Mouse (Mus musculus) retina, postnatal 1 day (tissue): ENCODE data around the gene Zfp316.

Experiments
- DNase-seq: peaks from one replicate; pipeline ENCODE4 v3.0.0-alpha.2; 2012

Gene Zfp316

DNA sequence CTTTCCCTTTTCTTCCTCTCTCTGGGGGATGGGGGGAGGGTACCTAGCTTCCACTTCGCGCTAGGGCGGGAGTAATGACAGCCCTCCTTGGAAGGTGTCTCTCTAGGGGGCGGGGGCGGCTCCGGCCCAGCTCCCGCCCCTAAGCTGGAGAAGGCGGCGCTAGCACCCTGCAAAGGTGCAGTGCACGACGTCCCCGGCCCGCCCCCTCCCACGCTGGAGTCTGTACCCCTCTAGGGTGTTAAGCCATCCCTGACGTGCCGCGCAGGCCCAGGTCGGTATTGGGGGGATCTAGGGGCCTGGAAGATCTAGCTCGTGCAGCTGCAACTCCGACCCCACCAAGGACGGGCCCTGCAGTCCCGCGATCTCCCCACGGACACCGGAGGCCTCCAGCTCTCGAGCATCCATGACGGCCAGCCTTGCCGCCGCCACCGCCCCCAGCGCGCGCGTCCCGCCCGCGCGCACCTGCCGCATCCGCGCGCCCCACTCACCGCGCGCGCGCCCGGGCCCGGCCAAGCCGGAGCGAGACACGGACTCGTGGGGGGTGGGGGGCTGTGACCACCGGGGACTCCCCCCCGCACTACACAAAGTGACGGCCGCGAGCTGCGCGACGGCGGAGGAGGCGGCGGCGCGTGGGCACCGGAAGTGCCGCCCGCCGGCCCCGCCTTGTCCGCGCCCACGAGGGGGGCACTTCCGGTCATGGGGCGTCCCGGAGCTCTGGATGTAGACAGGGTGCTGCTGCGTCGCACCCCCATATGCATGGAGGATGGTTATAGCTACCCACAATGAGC is at the start of gene Zfp316:
TSS of gene Zfp316 (minus strand) at position 660 of the 788 bp plus-strand sequence.
- peak; percentile 84 for DNase-seq

DNA sequence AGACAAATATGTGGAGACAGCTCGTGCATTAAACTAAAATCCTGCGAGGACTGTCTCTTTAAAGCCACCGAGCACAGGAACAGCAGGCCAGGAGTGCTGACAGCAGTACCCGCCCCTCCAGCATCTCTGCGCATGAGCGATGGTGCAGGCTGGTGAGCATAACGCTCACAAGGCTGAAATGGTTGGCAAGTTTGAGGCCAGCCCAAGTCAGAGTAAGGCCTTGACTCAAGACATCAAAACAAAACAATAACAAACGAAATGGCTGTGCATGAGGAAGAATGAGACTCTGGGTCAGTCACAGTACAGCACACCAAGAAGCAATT is 47.4 kb upstream of the Zfp316 start:
- DNase-seq: no peak

DNA sequence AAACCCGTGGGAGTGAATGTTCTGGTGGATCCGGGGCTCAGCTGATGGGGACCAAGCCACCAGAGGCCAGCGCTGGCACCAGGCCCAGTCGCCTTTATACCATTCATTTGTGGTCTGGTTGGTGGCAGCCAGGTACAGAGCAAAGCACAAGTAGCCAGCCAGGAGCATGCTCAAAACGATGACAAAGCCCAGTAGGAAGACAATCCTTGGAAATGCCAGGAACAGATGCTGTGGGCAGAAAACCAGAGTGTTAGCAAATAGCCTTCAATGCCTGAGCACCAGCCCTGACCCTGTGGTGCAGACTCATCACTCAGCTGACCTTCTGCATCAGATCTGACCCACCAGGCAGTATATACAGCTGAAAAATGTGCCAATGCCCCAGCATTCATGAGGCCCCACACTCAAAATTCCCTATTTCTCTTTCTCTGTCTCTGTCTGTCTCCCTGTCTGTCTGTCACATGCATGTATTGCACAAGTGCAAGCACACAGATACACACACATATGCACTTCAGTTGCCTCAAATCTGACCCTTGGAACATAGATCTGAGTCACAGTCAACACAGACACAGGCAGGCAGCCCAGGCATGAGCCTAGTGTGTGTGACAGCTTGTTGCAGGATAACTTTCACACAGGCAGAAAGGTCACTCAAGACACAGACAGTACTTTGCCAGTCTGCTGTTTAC is 46.9 kb upstream of the Zfp316 start:
- DNase-seq: no peak

DNA sequence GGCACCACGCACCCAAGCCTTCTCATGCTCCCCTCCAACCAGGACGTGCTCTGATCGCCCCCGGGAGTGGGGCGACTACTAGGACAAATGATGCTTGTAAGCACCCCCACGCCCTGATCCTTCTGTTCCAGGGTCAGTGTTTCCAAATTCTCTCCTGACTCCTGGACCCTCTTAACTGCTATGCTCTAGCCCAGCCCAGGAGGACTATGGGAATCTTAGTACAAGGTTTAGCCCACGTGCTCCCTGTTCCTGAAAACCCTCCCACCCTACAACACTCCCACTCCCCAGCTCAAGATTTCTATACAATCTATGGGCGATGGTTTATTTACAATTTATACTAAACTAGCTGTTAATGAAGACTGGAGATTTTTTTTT is 45.7 kb upstream of the Zfp316 start:
- no peak for DNase-seq

DNA sequence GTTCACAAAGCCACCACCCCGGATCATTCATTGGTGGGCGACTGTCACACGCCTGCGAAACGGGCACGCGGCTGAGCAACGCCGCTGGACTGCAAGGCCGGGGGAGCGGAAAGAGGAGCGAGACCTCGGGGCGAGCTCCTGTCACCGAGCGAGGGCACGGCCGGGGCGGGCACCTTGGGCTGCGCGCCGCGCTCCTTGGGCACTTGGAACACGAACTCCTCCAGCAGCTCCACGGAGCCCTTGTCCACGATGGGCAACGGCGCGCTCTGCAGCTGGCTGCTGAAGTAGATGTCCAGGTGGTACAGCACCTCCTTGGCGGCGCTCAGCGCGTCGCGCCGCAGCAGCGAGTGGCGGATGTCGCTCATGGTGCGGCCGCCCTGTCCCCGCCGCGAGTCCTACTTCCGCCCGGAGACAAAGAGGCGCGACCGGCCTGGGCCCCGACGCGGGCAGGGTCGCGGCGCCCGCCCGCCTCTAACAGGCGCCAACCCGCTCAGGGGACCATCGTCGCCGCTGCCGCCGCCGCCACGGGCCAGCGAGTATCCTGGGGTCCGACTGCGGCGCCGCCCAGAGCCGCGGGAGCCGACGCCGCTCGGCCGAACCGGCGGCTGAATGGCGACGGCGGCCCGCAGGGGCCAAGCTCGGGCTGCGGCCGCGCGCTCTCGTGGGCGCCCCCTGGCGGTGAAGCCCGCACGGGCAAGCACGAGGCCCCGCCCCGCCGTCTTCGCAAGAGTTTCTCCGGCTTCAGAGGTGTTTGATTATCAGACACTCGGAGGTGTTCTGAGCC is 45.1 kb upstream of the Zfp316 start, which contains the start of gene E130309D02Rik:
TSS of gene E130309D02Rik (minus strand) at position 631 of the 784 bp plus-strand sequence.
- DNase-seq: peak; percentile 89

- no peak for DNase-seq
Observed at GRCm38 (mm10) chr5:143314183-143314729, 44.4 kb upstream of the Zfp316 start.

- peak; percentile 88 for DNase-seq
Observed at GRCm38 (mm10) chr5:143311886-143312285, 42.1 kb upstream of the Zfp316 start.

DNA sequence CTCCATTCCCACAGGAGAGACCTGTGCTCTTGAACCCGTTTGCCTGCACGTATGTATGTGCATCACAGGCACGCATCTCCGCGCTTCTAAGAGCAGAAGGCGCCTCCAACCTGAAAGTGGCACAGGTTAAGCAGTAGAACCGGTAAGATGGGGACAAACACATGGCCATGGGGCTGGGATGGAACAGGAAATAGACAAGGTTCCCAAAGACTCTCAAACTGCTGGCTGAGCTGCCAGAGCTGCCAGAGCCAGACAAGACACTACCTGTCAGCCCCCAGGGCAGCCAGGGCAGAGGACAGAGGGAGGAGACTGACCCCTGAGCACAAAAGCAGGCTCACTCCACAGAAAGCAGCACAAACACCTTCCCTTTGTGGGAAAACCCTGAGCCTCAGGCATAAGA is 40.1 kb upstream of the Zfp316 start:
- DNase-seq: no peak

DNA sequence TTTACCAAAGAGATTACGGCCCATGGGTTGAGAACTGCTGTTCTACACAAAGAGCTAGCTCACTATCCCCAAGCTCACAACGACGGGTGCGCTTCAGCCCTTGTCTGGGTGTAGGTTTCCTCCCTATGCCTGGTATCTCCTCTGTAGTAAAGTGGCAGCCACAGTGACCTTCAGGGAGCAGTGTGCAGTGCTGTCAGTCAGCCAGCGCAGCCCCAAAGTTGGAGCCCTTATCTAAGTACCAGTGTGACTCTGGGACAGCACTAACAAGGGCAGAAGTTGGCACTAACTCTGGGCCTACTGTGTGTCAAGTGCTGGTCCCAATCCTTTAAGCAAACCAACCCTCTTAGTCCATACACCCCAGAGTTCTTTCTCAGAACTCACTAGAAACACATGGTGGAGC is 39.0 kb upstream of the Zfp316 start:
- DNase-seq: no peak

GRCm38 (mm10) chr5:143304251-143304650 is 34.4 kb upstream of the Zfp316 start:
- no peak for DNase-seq

- DNase-seq: peak; percentile 13
Observed at GRCm38 (mm10) chr5:143301296-143301695, 31.5 kb upstream of the Zfp316 start.

DNA sequence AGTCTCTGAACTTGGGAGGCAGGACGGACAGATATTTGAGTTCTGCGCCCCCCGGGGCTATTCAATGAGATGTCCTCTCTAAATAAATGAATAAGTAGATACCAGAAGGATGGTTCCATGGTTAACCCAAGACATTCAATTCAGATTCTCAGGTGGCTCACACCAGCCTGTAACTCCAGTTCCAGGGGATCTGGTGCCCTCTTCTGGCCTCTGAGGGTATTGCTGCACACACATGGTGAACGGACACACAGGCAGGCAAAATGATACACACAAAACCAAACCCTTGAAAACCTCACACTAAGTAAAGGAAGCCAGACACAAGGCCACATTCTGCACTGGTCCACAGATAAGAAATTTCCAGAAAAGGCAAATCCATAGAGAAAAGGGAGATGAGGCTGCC is 29.9 kb upstream of the Zfp316 start:
- DNase-seq: peak; percentile 58

DNA sequence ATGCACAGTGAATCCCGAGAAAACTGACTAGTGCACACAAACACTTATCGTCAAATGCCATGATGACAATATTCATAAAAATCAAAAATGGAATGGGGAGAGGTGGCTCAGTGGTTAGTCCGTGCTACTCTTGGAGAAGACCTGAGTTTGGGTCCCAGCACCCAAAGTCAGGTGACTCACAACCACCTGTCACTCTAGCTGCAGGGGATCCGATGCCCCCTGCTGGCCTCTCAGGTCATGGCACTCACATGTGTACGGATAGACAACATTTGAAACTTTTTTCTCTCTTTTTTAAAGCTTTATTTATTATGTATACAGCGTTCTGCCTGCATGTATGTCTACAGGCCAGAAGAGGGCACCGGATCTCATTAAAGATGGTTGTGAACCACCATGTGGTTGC is 28.6 kb upstream of the Zfp316 start:
- no peak for DNase-seq

DNA sequence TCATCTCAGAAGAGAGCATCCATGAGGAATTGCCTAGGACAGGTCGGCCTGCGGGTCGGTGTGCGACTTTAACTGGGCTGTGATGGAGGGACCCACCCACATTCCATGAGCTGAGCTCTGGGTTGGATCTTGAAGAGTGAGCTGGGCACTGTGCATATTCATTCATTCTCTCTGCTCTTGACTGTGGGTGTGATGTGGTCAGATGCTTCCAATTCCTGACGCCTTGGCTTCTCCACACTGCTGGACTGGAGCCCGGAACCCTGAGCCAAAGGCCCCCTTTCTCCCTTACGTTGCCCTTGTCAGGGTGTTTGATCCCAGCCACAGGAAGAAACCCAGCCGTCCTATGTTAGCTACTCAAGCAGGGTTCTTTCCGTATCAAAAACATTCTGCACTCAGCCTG is 28.2 kb upstream of the Zfp316 start:
- DNase-seq: no peak

DNA sequence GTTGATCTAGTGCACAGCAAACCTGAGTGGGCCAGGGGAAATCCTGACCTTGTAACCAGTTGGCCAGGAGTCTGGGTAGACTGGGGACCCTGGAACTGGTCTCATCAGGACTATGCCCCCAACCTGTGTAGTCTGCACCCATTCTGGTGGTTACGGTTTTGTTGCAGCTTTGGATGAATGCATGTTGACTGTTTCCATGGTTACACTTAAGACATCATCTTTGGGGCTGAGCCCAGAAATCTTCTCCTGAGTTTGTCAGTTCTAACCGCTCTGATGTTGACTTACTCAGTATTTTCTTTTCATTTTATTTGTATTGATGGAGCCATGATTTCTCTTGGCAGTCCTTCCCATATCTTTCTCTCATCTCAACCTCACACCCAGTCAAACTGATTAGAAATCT is 25.5 kb upstream of the Zfp316 start:
- no peak for DNase-seq

DNA sequence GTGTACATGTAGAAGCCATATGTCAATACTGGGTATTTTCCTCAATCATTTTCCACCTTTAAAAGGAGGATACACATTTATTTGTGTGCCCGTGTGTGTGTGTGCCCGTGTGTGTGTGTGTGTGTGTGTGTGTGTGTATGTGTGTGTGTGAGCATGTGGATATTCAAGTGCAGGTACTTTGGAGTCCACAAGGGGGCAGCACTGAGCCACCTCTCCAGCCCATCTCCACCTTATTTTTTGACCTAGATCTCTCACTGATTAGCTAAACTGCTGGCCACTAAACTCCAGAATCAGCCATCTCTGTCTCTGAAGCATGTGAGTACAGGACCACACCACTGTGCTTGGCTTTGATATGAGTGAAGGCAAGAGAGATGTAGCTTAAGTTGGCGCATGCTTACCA is 25.0 kb upstream of the Zfp316 start:
- peak; percentile 17 for DNase-seq

DNA sequence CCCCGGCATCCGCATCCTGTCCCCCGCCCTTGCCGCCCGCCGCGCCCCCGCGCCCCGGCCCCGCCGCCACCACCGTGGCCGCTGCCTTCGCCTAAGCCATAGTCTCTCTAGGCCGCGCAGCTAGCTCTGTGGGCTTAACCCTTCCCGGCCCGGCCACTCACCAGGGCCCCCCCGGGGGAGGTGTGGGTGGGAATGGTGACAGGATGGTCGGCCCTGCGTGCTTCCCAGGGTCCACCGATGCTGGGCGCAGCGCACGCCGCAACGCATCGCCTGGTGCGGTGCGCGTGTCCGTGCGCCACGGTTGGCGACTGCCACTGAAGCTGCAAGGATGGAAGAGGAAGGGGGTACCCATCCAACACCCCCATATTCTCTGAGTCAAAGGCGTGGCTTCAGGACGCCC is 23.6 kb upstream of the Zfp316 start, which contains the start of gene Zfp853:
TSS of gene Zfp853 (minus strand) at position 220 of the 400 bp plus-strand sequence.
- peak; percentile 34 for DNase-seq

DNA sequence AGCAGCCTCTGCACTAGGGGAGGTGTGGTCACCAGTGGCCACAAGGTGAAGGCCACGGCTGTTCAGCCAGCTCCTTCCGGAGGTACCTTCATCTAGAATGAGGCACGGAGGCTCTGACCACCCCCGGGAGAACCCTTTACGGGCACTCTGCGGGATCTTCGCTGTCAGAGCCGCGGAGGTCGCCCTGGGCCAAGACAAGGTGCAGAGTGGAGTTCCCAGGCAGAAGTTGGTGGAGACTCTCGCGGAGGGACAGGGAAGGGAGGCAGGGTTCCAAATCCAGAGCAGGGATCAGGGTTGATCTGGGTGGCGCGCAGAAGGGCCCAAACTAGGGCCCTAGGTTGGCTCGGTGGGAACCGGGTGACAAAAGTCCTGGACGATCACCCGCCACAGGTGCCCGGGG is 23.1 kb upstream of the Zfp316 start:
- no peak for DNase-seq

GRCm38 (mm10) chr5:143289299-143289698 is 19.5 kb upstream of the Zfp316 start:
- no peak for DNase-seq

- DNase-seq: no peak
Observed at GRCm38 (mm10) chr5:143288378-143288911, 18.6 kb upstream of the Zfp316 start.

DNA sequence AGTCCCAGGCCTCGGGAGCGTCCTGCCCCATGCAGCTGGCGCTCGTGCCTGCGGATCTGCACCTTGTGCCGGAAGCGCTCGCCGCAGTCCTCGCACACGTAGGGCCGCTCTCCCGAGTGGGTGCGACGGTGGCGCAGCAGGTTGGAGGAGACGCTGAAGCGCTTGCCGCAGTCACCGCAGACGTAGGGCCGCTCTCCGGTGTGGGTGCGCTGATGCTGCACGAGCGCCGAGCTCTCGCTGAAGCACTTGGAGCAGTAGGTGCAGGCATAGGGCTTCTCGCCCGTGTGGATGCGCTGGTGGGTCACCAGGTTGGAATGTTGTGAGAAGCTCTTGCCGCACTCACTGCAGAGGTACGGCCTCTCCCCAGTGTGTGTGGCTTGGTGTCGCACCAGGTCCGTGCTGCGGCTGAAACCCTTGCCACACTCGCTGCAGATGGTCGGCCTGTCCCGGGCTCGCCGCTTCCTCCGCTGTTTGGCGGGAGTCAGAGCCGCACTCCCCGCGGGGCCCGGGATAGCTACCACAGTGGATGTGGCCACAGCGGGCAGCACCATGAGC is 18.0 kb upstream of the Zfp316 start:
- DNase-seq: peak; percentile 32

DNA sequence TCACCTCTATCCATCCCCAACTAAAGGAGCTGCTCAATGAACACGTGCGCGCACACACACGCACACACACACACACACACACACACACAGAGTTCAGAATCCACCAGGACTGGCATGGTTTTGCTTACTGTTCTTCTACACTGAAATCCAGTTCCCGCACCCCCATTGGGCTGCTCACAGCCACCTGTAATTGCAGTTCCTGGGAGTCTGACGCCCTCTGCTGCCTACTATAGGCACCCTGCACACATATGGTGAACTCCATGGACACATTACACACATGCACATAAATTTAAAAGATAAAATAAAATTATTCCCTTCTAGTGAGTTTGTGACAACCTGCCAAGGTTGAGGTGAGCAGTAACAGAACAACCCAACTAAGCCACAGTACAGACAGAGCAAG is 14.9 kb upstream of the Zfp316 start:
- no peak for DNase-seq

GRCm38 (mm10) chr5:143279247-143279646 is 9.4 kb upstream of the Zfp316 start:
- DNase-seq: peak; percentile 41
